Mouse (Mus musculus) naive thymus-derived CD4-positive, alpha-beta T cell, adult 5 months (primary cell): ENCODE data around the gene Rbm10. TPM values are rescaled to one million over a fixed set of nuclear protein-coding genes. Genes with fewer than 3 reads are reported as not detected.

Experiments used
- polyA plus RNA-seq: library from polyadenylated mRNA; unstranded; fragments of 100-300 nt; shearing (Covaris generic); gene quantifications from one replicate; pipeline ENCODE4 v1.2.1, GENCODE M21; 2017

Rbm10 gene
- polyA plus RNA-seq, result 50.1 TPM

DNA sequence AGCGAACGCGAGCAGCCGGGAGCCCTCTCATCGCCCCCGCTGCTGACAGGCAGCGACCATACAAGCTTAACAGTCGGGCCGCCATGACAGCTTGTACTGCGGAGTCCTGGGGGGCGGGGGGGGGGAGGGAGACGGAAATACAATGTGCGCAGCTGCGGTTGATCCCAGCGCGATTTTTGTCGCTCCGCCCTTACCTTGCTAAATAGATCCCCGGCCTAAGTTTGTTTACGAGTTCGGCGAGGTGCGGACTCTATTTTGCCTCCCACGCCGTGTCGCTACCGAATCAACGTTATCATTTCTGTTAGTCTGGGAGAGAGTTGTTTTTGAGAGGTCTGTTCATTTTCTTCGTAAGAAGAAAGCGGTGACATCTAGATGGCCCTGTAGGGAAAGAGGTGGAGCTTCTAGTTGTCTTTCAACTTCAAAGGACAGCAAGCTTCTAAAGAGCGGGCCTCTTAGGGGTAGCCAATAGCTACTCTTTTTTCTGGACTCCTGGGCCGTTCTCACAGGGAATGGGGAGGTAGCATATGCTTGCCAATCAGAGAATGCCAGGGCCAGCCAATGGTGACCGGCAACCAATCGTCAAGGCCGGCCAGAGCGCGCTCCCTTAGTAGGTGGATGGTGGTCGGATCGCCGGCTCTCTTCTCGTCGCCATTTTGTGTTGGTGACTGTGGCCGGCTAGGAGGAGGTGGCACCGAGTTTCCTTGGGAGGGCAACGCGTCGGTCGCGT, at the start of gene Rbm10, which contains the start of gene Ndufb11:
Rbm10 (plus strand) TSS at position 328 of the 727 bp plus-strand sequence.
Ndufb11 (minus strand) TSS at position 444 of the 727 bp plus-strand sequence.

DNA sequence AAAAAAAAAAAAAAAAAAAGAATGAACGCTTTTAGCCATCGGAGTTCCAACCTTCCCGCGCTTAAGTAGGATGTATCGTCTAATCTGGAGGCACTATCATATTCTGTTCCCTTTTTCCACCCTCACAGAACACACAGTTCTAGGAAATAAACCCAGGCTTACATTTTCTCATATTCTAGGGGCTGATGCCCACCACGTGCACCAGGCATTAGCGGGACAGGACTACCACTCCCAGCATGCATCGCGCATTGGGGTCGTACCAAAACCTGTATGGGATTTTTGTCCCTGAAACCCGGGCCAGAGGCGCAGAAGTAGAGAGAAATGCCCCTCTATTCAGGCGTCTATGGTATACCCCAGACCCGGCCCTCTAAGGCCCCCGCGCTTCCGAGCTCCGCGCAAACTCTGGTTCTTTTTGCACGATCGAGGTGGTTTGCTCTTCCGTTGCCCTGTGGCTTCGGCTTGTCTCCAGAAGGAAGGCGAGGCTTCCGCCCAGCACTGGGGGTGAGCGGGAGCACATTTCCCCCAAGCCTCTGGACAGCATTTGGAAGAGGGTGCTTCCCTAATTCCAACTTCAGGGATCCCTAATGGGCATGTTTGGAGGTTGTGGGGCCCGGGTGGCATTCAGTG, 40.8 kb downstream of the Rbm10 start, which contains the start of gene Uba1:
Uba1 (plus strand) TSS at position 301 of the 627 bp plus-strand sequence.

DNA sequence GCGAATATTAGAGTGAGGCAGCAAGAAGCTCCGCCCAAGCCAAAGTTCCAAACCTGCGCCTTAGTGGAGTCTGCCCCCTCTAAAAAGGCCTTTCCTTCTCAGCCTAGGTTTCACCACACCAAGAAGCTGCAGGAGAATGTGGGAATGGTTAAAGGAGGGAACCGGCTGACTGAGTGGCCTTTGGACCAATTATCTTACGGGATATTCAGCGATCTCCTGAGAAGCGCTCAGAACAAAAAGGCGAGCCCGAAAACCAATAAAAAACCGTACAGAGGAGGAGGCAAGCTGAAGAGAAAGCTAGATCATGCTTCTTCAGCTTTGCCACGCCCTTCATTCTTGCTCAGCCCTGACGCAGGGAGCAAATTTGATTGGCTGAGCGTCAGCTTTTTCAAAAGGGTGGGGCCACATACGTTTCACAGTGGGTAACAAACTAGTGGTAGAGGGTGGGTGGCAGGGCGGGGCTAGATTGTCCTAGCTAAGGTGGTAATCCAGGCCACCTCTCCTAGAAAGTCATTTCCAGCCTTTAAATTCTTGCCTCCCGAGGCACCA, 70.3 kb downstream of the Rbm10 start, which contains the start of gene Cdk16:
Cdk16 (plus strand) TSS at position 436 of the 549 bp plus-strand sequence.

Other genes with a start within 250 kb of the Rbm10 start
- 5.4 TPM for gene Jade3, start 191.8 kb upstream of the Rbm10 start, polyA plus RNA-seq
- not detected for gene Rgn, start 67.7 kb upstream of the Rbm10 start, polyA plus RNA-seq
- gene Ndufb11, start 116 bp downstream of the Rbm10 start, polyA plus RNA-seq, result 154 TPM
- gene Uba1, start 40.8 kb downstream of the Rbm10 start, polyA plus RNA-seq, result 181 TPM
- gene Cdk16, start 70.5 kb downstream of the Rbm10 start, polyA plus RNA-seq, result 97.1 TPM
- 13.0 TPM for gene Usp11, start 86.4 kb downstream of the Rbm10 start, polyA plus RNA-seq
- 162 TPM for gene Araf, start 180.3 kb downstream of the Rbm10 start, polyA plus RNA-seq